Mouse (Mus musculus) WW6 (cell line): ENCODE measurements around the gene Tns1.

Experiments used
- DNase-seq: peaks from one replicate; pipeline ENCODE4 v3.0.0-alpha.2; 2013; ENCODE audit warnings: low read depth, low spot score

Gene Tns1

GRCm38 (mm10) chr1:74014538-74015327, 109.5 kb downstream of the Tns1 start:
- DNase-seq: no peak

GRCm38 (mm10) chr1:74013296-74014031, 110.8 kb downstream of the Tns1 start:
- DNase-seq: no peak

DNA sequence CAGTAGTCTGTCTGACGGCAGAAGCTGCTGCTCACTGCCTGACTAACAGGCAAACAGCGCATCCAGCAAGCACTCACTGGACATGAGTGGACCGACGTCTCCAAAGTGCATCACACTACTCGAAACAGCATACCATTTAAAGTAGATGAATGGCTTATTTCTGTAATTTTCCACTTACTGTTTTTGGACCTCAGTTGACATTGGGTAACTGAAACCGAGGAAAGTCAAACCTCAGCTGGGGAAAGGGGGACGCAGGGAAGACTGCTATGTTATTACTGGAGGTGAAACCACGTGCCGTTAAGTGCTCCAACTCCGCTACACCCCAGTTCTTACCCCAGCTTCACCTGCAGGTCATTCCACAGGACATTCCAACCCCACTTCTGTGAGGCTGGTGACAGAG, 111.5 kb downstream of the Tns1 start:
- DNase-seq: no peak

DNA sequence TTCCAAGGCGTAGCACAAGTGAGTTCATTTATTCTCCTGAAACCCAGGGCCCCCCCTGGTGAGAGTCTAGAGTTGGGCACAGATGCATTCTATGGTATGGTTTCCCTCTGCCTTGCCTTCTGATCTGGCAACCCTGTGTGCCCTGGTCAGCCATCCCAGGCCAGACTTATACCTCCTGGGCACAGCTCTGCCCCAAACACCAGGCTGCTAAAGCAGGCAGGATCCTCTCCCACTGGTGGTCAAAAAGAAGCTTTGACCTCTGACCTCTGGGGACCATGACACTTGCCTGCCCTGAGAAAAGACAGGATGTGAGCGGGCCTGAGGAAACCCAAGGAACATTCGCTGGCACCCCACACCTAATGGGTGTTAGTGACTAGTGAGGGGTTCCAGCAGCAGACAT, 114.8 kb downstream of the Tns1 start:
- DNase-seq: no peak

GRCm38 (mm10) chr1:74008966-74009365, 115.3 kb downstream of the Tns1 start:
- no peak for DNase-seq

- no peak for DNase-seq
Observed at GRCm38 (mm10) chr1:74008498-74008897, 115.8 kb downstream of the Tns1 start.

GRCm38 (mm10) chr1:74007398-74008050, 116.7 kb downstream of the Tns1 start:
- no peak for DNase-seq

DNA sequence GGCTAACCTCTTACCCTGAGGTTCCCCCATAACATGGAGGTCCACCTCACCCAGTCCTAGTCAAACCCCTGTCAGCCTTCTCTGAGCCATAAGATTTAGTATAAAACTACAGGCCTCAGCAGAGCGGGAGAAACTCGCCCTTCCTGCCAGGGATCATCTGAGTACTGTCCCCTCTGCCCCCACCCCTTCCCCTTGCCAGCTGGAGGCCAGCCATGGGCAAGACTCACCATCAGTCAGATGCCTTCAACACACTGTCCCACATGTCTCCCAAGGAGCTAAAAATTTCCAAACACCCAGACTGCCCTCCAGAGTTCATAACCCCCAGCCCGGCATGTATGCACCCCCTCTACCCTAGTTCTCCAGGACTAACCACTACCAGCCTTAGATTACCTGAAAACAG, 119.2 kb downstream of the Tns1 start:
- DNase-seq: no peak

GRCm38 (mm10) chr1:74003723-74004122, 120.5 kb downstream of the Tns1 start:
- DNase-seq: no peak

DNA sequence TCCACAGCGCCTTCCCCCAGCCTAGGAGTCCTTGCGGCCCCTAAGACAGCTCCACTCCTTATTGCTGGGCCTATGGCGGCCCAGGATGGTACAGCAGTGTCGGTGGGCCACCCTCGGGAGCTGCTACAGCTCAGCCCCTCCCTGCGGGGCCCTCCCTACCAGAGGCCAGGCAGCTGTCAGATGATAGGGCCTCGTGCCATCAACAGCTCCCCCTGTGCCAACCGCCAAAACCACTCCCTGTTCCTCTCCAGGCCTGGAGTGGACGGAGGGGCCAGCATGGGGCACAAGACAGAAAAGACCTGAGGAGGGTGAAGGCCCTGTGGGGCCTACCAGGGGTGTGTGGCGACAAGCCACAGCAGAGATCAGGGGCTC, 122.8 kb downstream of the Tns1 start:
- DNase-seq: no peak

GRCm38 (mm10) chr1:74000810-74001448, 123.3 kb downstream of the Tns1 start:
- no peak for DNase-seq

- DNase-seq: no peak
Observed at GRCm38 (mm10) chr1:74000191-74000651, 124.0 kb downstream of the Tns1 start.

- DNase-seq: no peak
Observed at GRCm38 (mm10) chr1:73999533-73999932, 124.7 kb downstream of the Tns1 start.

DNA sequence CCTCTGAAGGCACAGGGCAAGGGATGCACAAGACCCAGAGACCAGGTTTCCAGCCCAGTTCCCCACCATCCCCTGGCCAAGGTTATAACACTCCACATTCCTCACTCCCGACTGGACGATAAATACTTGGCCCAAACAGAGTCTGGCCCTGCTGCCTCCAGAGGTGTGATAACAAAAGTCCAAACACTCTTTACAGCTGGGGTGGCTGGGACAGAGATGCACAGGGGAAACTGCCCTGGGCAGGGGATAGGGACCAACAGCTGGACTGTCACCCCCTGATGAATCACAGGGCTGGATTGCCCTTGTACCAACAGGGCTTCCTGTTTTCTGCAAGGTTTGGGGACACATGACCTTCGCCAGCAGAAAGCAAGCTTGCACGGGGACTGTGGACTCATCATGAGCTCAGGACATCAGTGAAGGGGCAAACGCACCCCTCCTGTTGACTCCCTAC, 125.3 kb downstream of the Tns1 start:
- DNase-seq: no peak

GRCm38 (mm10) chr1:73998131-73998865, 126.0 kb downstream of the Tns1 start:
- DNase-seq: no peak

DNA sequence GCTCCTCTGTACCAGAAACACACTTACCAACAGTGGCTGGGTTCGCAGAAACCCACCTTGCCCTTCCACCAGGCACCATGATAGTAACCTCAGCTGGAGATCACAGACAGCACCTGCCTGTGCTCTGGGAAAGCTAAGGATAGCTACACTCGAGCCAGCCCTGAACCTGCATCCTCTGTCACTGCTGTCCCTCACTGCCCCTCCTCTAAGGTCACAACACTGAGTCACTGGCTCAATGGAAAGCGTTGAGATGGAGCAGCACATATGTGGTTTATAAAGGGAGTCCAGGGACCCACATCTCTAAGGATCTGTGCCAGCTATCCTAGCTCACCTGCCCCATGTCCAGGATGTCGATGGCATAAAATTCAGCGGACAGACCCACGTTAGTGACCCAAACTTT, 126.9 kb downstream of the Tns1 start:
- DNase-seq: no peak

- no peak for DNase-seq
Observed at GRCm38 (mm10) chr1:73996650-73997049, 127.6 kb downstream of the Tns1 start.

DNA sequence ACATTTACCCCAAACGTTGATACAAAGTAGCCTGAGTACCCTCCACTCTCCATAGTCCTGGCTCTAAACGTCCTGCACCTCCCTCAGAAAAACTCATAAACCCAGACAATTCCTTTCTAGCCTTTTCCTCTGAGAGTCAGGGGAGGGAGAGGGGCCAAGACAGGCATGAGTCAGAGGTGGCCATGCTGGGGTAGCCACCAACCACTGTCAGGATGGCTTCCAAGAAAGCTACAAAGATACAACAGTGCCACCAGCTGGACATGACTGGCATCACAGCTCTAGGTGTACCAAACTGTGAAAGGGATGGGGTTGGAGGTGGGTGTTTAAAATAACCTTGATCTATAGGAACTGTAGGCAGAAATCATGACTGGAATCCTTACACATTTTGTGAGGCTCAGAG, 128.0 kb downstream of the Tns1 start:
- DNase-seq: peak; percentile 18

DNA sequence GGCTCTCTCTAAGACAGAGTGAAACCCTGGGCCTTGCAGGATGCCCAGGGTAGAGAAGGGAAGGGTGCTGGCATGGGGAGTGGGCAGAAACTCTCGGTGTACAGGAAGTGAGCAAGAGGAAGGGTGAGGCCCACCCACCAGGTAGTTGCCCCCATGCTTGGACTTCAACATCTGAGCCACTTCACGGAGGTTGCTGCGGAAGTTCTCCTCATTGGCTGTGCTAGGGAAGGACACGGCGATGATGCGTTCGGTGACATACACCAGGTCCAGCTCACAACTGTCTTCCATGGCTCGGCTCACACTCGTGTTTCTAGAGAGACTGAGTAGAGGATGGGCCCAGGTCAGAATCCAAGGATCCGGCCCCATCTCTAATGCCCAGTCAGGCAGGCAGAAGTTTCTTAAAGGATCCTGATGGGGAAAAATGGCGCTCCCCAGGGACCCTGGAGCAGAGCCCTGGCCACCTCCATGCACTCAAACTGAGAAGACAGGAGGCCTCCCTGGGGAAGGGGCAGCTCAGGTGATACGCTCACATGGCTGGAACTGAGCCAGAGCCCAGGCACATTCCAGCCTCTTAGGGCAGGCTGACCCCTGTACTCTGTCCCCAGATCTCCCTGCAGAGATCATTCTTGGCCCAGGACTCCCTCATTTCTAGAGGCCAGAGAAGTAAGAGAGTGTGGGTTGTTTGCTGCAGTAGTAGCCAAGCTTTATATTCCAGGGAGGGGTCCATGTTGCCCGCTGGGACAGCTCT, 129.0 kb downstream of the Tns1 start:
- DNase-seq: no peak

DNA sequence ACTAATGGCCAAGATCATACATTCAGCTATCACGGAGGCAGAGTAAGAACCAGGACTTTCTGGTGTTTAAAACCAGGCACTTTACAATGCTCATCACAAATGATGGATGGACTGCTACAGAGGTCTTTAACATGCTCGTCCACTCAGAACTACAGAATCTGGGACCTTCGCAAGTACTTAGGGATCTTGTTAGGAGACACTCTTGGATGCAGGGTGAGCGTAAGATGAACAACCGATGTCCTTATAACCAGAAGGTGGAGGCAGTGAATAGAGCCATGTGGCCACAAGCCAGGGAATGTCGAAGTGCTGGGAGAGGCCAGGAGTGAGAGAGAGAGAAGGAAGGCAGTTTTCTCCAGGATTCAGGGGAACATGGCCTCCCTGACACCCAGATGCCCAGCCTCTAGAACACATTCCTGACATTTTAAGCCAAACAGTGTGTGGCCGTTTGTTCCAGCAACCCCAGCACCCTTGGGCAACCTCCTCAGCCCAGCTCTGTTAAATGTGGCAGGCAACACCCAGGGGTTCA, 130.3 kb downstream of the Tns1 start:
- DNase-seq: no peak
